Mouse (Mus musculus) urinary bladder, postnatal 4 days (tissue): ENCODE data around the gene Rmnd1.

Experiments used
- DNase-seq, 2 experiments: peaks; one replicate each; pipeline ENCODE4 v3.0.0; 2021 to 2022; ENCODE audit warnings: low spot score in 2 of 2

The Rmnd1 gene

DNA sequence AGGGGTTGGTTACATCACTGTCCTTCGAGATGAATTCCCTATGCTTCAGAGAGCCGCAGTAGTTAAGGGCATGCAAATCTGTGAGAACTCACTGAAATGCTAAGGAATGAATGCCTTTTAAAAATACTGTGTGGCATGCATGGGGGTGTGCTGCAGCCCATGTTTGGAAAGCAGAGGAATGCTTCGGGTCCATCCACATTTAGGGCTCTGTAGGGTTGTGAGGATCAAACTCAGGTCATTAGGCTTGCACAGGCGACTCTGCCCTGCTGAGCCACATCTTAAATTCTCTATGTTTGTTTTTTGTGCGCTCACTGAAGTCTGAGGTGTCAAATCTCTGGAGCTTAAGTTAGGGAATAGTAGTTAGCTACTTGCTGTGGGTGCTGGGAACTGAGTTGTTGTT, 41.1 kb downstream of the Rmnd1 start:
- DNase-seq = no peak

DNA sequence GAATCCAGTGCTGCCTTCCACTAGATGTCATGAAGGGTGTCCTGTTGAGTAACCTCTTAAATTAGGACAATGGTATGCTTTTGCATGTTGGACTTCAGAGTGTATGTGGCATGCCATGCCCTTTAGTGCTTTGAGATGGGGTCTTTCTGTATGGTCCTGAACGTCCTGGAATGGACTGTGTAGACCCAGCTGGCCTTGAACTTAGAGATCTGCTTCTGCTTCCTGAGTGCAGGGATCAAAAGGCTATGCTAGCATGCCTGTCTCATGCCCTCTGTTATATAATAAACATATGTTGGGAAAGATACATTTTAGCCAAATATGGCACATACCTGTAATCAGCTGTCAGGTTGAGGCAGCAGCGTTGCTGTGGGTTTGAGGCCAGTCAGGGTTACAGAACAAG, 41.6 kb downstream of the Rmnd1 start:
- DNase-seq = no peak

DNA sequence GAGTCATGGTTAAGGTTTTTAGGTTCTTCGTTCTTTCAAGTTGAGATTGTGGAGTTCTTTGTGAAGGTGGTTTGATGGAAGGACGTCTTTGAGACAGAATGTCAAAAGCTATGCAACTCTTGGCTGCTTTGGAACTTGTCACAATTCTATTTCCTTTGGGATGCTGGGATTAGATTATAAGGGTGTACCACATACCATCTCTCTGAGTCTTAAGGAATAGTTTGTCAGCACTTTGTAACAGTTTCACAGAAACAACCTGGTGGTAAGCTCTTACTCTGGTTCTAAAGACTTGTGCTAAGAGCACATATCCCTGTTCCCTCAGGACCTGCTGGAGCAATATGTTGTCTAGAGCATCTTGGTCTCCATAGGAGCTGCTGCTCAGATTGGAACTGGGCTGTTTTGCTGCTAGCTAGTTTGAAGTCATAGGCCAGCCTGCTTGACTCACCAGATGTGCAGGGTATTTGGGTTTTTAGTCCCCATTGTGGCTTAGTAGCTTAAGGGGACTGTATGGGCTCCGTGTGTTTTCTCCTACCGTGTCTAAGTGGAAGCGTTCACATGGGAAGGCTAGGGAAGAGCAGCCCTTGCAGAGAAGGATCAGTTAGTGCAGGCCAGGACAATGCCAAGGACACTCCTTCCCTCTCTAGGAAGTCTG, 42.6 kb downstream of the Rmnd1 start:
- DNase-seq = no peak

DNA sequence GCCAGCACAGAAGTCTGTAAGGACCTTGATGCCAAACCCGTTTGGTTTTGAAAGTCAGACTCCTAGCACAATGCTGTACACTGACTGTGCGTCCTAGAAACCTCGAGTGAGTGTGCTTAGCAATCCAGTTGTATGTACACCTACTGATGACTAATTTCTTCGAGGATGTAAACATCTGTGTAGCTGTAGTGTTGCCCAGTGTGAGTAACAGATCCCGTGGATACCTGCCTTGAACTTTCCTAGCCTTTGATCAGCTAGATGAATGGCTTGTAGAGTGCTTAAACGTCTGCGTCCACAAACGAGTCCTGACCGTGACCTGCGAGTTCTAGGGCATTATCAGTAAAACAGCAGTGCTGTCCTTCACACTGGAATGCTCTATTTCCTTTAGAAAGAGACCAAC, 43.2 kb downstream of the Rmnd1 start:
- no peak for DNase-seq

DNA sequence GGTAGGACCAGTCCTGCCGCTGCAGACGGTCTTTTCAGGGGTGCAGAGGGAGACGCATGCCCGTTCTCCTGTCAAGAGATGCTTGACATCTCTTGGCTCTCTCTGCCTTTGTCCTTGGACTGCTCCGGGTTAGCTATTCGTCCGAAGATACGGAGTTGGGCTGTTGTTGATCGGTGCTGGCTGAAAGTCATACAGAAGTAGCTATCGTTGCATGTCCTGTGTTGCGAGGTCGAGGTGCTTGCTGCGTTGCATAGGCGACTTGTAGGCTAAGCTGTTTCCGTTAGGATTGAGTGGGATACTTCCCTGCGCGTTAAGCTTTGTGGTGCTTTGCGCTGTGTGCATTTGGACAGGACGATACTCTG, 43.8 kb downstream of the Rmnd1 start:
- no peak for DNase-seq

DNA sequence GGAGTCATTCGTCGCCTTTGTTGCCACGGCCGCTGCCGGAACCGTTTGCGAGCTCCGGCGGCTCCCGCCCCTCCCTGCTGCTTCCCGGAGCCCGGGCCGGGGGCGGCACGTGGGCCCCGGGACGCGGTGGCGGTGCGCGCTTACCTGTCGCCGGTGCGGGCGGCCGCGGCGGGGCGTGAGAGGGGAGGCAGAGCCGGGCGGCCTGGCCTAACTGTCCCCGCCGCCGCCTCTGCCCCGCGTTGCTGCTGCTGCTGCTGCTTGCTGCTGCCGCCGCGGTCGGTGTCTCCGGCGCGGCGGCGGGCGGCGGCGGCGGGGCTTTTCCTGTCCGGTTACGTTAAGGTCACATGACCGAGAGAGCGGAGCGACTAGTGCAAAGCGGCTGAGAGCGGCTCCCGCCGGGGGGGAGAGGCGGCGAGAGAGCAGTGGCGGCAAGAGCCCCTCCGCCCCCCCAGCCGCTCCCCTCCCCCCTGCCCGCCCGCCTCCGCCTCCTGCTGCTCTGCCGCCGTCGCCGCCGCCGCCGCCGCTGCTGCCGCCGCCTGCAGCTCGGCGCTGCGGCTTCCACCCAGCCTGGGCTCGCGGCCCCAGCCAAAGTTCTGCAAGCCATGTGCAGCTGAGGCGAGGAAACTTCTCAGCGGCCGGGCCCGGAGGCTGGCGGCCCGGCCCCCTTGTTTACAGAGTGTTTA, 44.3 kb downstream of the Rmnd1 start, which contains the start of gene Zbtb2:
TSS of gene Zbtb2 (minus strand) at position 408 of the 683 bp plus-strand sequence.
- peak in 1 of 2 experiments; percentile 57 for DNase-seq

DNA sequence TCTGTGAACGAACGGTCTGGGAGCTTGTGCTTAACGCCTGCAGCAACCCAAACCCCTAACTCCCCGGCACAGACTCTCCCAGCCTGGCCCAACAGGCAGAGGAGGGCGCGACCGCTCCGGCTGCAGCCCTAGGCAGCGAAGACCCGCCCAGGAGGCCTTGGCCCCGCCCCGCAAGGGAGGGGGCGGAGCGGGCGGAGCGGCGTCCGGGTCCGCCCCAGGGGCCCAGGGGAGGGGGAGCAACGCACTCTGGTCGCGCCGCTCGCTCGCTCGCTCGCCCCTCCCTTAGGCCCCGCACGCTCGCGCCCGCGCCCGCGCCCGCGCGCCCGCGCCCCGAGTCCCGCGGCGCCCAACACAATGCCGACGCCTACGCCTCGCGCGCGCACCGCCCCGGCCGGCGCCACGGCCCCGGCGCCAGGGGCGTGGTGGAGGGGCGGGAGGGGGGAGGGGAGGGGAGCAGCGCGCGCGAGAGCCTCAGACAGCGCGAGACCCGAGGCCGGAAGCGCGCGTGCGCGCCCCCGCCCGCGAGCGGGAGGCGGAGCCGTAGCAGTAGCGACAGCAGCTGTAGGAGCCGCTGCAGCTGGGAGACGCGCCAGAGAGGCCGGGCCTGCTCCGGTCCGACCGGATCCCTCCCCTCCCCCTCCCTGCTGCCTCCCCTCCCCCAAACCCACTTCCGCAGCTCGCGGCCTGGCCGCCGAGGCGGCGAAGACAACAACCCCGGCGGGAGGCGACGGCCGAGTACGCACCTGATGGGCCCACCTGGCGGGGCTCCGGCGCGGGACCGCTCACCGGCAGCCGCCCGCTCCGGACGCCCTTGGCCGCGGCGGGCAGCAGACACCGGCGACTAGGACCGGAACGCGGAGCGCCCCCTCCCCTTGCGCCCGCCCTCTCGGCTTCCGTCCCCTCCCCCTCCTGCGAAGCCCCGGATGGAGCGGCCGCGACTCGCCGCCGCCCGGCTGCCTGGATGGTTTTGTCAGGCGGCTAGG, 45.3 kb downstream of the Rmnd1 start:
- peak; percentile 93 to 96 for DNase-seq

DNA sequence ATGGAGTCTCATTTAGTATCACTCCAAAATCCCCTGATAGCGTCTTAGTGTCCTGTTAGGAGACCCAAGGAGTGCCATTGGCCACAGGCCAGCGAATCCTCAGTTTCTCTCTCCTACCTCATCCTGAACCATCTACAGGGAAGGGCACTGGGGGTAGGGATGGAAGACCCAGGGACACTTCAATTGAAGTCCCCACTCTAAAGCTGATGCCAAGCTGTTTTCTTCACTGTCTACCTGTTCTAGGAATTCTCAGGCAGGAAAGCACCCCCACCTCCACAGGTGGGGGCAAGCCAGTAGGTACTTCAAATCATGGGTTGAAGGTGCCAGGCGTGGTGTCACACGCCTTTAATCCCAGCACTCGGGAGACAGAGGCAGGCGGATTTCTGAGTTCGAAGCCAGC, 47.9 kb downstream of the Rmnd1 start:
- DNase-seq = no peak

DNA sequence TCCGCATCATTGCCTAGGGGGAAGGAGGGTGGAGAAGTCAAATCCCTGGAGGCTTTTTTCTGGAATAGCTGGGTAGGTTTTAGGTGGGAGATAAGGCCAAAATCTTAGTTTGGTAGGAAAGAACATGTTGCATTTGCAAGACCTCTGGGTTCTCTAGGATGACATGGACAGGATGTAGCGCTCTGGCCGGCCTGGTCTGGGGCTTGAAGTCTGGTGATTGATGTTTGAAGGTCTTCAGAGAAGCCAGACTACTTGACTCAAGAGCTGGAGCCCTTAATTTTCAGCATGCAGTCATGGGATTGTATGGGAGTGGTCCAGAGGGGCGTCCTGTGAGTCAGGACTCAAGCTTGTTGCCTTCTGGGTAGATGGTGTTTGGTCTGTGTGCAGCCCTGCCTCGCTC, 51.4 kb downstream of the Rmnd1 start:
- DNase-seq = no peak

DNA sequence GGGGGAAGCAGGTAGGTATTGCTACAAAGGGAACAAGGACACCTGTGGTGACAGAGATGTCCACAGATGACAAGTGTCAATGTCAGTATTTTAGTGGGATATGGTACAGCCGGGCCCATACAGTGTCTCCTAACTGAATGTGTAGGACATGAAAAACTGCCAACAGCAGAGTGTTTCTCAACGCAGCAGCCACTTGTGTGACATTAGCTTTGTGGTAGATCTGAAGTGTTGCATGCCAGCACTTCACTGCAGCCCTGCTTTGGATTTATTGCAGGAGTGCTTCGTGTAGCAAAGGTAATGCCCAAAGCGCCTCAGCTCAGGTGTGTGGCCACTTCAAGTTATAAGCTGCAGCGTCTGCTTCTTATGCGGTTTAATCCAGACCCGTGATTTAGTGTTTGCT, 55.3 kb downstream of the Rmnd1 start:
- no peak for DNase-seq

DNA sequence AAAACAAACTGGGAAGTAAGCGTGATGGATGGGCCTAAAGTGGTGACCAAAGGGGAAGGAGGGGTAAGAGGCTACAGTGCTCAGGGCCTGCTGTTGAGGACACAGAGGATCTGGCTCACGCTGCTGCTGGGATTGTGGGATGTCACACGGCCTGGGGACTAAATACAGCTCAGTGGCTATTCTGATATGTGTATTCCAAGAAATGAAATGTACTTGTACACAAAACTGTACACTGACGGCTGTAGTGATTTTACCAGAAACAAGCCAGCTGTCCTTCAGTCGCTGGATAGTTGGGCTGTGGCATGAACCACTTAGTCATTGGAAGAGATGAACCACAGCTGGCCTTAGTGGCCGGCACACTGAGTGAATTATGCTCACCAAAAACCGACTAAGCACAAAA, 55.7 kb downstream of the Rmnd1 start:
- DNase-seq = no peak

DNA sequence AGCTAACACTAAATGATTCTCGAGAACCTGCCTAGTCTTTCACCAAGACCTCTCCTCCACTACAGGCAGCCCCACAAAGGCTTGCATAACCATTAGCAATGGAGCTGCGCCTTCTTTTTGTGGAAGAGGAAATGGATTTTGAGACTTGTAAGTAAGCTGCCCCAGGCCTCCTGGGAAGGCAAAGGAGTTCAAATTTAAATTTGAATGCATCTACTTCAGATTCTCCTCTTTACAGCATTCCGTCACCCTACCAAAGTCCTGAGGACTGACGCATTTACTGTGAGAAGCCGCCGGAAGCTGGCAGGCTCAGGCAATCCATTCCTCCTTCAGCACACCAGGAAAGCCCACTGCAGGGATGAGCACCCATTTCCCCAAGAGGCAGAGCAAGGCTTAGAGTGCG, 56.9 kb downstream of the Rmnd1 start:
- DNase-seq = no peak

DNA sequence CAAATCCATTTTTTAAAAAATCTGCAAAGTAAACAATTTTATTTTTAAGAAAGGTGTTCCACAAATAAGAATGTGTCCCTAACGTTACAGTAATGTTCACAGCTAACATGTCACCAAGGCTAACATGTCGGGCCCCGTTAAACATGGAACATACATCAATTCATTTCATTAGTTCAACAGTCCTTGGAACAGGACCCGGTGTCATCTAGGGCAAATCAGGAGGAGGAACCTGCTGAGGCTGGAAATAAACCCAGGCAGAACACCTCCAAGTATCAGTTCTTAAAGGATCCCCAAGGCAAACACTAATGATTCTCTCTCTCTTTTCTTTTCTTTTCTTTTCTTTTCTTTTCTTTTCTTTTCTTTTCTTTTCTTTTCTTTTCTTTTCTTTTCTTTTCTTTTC, 57.5 kb downstream of the Rmnd1 start:
- DNase-seq = no peak

DNA sequence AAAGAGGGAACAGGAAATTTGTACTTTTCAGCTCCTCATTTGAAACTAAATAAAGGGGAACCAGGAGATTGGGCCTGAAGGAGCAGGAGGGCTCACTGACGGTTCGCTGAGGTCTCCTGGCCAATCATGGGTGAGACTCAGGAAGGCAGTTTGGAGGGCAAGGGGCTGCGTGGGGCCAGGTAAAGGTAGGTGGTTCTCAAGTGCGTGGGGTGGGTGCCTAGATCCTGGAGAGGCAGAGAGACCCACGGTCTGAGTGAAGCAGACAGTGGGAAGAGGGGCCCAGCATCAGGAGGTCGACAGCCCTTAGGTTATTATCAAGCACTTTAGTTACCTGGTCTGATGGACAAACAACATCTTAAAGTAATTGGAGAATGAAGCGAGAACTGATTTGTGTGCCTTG, 57.9 kb downstream of the Rmnd1 start:
- no peak for DNase-seq

DNA sequence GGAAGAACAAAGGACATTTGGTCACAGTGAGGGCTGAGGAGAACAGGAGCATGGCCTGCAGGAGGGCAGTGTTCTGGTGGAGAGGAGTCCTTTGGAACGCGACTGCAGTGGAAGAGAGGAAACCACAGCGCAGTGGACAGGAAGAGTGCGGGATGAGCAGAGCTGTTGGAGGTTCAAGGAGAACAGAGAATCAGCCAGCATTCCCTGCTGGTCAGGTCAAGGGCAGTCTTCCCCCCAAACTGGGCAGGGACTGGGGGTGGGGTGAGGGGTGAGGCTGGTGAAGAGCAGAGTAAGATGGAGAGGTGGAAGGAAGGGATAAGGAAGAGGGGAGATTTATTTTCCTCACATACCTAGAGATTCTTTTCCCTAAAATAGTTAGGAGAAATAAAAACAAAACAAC, 58.6 kb downstream of the Rmnd1 start:
- DNase-seq = no peak

DNA sequence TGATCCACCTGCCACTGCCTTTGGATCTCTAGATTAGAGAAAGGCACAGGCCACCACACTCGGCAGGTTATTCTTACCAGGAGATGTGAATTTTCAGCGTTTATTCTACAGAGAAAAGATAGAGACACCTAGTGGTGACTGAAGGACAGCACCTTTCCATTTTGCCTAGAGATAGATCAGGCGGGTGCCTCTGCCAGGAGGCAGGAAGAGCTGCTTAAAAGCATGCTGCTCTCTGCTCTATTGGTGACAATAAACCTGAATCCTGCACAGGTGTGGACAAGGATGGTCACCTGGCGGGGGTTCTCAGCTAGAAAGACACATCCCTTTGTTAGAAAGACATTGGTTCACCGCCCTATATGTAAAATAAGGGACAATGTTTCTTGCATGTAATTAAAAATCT, 60.2 kb downstream of the Rmnd1 start:
- DNase-seq = no peak

DNA sequence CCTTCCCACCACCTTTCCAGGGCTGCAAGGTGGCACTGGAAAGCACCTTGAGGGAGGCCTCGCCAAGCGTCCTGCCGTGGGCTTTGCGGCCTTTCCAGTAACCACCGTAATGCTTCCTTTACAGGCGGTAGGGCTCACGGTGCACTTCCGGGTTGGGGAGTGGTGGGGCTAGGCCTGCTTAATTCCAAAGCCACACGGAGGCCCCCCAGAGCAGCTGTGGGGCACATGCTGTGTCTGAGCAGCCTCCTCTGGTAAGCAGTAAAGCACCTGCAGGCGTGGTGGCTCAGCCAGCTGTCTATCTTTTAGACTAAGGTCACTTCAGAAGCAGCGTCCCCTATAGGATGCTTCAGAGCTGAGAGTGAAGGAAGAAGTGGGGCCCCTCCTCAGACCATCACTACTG, 62.1 kb downstream of the Rmnd1 start:
- DNase-seq = no peak

DNA sequence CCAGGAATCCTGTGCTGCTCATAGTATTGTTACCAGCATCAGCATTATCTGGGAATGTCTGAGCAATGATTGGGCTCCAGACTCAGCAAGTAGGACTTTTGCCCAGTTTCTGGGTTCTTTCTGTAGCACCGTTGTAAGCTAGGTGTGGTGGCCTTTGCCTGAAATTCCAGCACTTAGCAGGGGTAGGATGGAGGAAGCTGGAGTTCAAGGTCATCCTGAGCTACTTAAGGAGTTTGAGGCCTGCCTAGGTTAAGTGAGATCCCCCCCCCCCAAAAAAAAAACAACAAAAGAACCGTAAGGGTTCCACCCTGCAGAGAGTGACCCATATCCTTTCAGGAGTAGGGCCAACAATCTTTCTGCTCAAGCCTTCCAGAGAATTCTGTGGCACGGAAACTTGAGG, 67.6 kb downstream of the Rmnd1 start:
- DNase-seq = no peak

DNA sequence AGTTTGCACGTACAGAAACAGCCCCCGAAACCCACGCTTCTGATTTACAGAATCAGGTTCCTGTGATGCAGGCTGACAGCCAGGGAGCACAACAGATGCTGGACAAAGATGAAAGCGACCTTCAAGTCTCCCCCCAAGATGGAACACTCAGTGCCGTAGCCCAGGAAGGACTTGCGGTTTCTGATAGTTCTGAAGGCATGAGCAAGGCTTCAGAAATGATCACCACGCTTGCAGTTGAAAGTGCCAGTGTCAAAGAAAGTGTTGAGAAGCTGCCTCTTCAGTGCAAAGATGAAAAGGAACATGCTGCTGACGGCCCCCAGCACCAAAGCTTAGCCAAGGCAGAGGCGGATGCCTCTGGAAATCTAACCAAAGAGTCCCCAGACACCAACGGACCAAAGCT, 74.8 kb downstream of the Rmnd1 start:
- no peak for DNase-seq

DNA sequence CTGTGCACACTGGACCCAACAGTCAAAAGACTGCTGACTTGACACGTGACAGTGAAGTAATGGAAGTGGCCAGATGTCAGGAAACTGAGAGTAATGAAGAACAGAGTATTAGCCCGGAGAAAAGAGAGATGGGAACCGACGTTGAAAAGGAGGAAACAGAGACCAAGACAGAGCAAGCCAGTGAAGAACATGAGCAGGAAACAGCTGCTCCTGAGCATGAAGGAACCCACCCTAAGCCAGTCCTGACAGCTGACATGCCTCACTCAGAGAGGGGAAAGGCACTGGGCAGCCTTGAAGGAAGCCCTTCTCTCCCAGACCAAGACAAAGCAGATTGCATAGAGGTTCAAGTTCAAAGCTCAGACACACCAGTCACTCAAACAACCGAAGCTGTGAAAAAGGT, 75.5 kb downstream of the Rmnd1 start:
- DNase-seq = no peak

DNA sequence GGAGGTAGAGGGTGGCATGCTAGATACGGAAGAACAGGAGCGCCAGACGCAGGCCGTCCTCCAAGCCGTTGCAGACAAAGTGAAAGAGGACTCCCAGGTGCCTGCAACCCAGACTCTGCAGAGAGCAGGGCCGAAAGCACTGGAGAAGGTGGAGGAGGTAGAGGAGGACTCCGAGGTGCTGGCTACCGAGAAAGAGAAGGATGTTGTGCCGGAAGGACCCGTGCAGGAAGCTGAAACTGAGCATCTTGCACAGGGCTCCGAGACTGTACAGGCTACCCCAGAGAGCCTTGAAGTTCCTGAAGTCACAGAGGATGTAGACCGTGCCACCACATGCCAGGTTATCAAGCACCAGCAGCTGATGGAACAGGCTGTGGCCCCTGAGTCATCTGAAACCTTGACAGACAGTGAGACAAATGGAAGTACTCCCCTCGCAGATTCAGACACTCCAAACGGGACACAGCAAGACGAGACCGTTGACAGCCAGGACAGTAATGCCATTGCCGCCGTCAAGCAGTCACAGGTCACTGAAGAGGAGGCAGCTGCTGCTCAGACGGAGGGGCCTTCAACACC, 76.2 kb downstream of the Rmnd1 start:
- no peak for DNase-seq
